Comparison of ENCODE assay signal across 8 mouse cellular contexts in the genomic region with DNA sequence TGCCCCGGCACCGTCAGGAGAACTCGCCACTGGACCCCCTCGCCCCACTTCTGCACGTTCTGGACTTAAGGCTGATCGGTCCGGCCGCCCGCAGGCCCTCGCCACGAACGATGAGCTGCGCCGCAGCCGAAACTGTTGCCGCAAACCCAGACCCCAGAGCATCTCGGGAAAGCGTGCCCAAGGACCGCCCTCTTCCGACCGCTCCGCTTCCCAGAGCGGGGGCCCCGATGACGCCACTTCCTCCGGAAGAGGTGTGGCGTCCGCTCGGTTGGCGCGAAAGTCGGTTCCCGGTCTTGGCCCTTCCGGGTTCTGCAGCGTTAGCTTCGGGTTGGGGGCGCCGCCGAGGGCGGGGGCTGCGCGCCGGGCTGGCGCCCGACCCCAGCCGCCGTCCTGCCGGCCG. TPM values are rescaled to one million over a fixed set of nuclear protein-coding genes. Genes with fewer than 3 reads are reported as not detected.
DNase-seq lines count a peak whose midpoint lies in the region; ATAC-seq lines count a peak whose summit lies in the region.

A gene (minus strand): TSS at position 156 of the 400 bp plus-strand sequence.
A gene (plus strand): TSS at position 289 of the 400 bp plus-strand sequence.

- H3K4me1 ChIP-seq in intestine, embryonic 14.5 days (replicated peaks; ENCODE audit: control insufficient read depth, insufficient read depth, low read length): 0 out of 2 replicates have a peak, but pooled peaks cover 7% of the 10 kb centered on the region

- H3K27ac ChIP-seq in intestine, embryonic 14.5 days (ENCODE audit: low read depth): peak within 1 kb of the TSS; percentile 85

- intact Hi-C loops in left cerebral cortex, postnatal 14 days (cut with DNase I): loop anchor here (5.0 to 10.0 kb wide), 3 partner anchors 98 to 670 kb away; no protein-coding TSS in a partner anchor

- H3K4me2 ChIP-seq in intestine, embryonic 14.5 days (ENCODE audit: low read length): peak within 1 kb of the TSS; percentile 64

- H3K27me3 ChIP-seq in intestine, embryonic 14.5 days (replicated peaks; ENCODE audit: control insufficient read depth, insufficient read depth, low read length): no peaks in the 10 kb centered on the region

- WGBS in intestine, embryonic 14.5 days: under 1% methylated on average over 49 of the region's 49 CpGs

- peak; percentile 96 for ATAC-seq in intestine, embryonic 14.5 days (replicated peaks; ENCODE audit: low FRiP score, low TSS enrichment, low read depth)

- peak within 1 kb of the TSS; percentile 92 for H3K9ac ChIP-seq in intestine, embryonic 14.5 days (ENCODE audit: low read length)

- H3K9me3 ChIP-seq in intestine, embryonic 14.5 days (ENCODE audit: control insufficient read depth, low read length): no peaks in the 10 kb centered on the region

- DNase-seq in adrenal gland, adult (ENCODE audit: inconsistent age in 2 of 2, low spot score in 1 of 2): peak; percentile 94 to 96
- peak; percentile 97 for DNase-seq in embryo, embryonic 10.5 days (ENCODE audit: low spot score)
- DNase-seq in gastrocnemius, postnatal 25 days: peak; percentile 90
- DNase-seq in intestine, embryonic 14.5 days (ENCODE audit: low spot score): peak; percentile 94
- peak; percentile 90 to 91 for DNase-seq in left cerebral cortex, postnatal 14 days (ENCODE audit: low spot score in 2 of 2)
- DNase-seq in mesoderm, embryonic 11.5 days (ENCODE audit: low read depth, low spot score): peak; percentile 97
- peak; percentile 82 to 83 for DNase-seq in right cerebral cortex, postnatal 36 days (ENCODE audit: low spot score in 2 of 2)
- peak; percentile 94 for DNase-seq in yolk sac, embryonic 10.5 days (ENCODE audit: low spot score)

- peak within 1 kb of the TSS; percentile 91 for H3K4me3 ChIP-seq in intestine, embryonic 14.5 days (ENCODE audit: low read depth, low read length)

- H3K36me3 ChIP-seq in intestine, embryonic 14.5 days (ENCODE audit: control insufficient read depth, insufficient read depth, low read length): peaks cover 28% of the 10 kb centered on the region

RNA-seq across cellular contexts. Expression of the first gene that starts in this region (rescaled TPM):
- total RNA-seq in gastrocnemius, postnatal 25 days (2021): not detected
- polyA plus RNA-seq in intestine, embryonic 14.5 days (2014; fragmentation: Nextera tagmentation; extraction: Ambion mirVana): 1.1 TPM in 2 replicates
- 1 to 10 TPM in 1 of 2 experiments, not detected in 1; 1.1 TPM for total RNA-seq in left cerebral cortex, postnatal 14 days (2021)

RNA-seq across cellular contexts. Expression of the second gene that starts in this region (rescaled TPM):
- 1 to 10 TPM; 5.3 to 8.3 TPM for total RNA-seq in gastrocnemius, postnatal 25 days (2021)
- polyA plus RNA-seq in intestine, embryonic 14.5 days (2014; fragmentation: Nextera tagmentation; extraction: Ambion mirVana): 68.9 and 74.6 TPM in 2 replicates
- total RNA-seq in left cerebral cortex, postnatal 14 days (2021): 10 to 100 TPM; 18.7 to 18.8 TPM

Comparison
In these comparisons a context has a peak if more than half of its experiments do, and no peak if none do; other contexts are left out.
1. Peak in every context shown above with its lines: DNase-seq, ATAC-seq, H3K4me3 ChIP-seq and H3K27ac ChIP-seq.